Mouse (Mus musculus) liver, embryonic 16.5 days (tissue): ENCODE measurements around the gene Nckap5. TPM values are rescaled to one million over a fixed set of nuclear protein-coding genes. Genes with fewer than 3 reads are reported as not detected.

Experiments
- ATAC-seq: fragments of 200-750 bp; cut with Nextera tagmentation; 2 replicates; pipeline ENCODE4 v1.8.0; 2017; ENCODE audit warnings: low read depth, mild to moderate bottlenecking, moderate number of reproducible peaks, moderate library complexity
- H3K27ac ChIP-seq: fragments of 300-500 bp; sonication (generic); 2 replicates; pipeline ENCODE4 v1.5.1; 2014; ENCODE audit warnings: mild to moderate bottlenecking, low read length
- H3K27me3 ChIP-seq: fragments of 300-500 bp; sonication (generic); 2 replicates; pipeline ENCODE4 v1.6.1; 2014; ENCODE audit warnings: low read depth, low read length, mixed read lengths; ENCODE audit not compliant: control insufficient read depth, insufficient read depth
- H3K36me3 ChIP-seq: fragments of 300-500 bp; sonication (generic); 2 replicates; pipeline ENCODE4 v1.6.1; 2014; ENCODE audit warnings: mild to moderate bottlenecking; ENCODE audit not compliant: control insufficient read depth, insufficient read depth
- H3K4me1 ChIP-seq: fragments of 300-500 bp; sonication (generic); 2 replicates; pipeline ENCODE4 v1.6.1; 2014; ENCODE audit warnings: low read depth, low read length, mixed read lengths; ENCODE audit not compliant: control insufficient read depth
- H3K4me2 ChIP-seq: fragments of 300-500 bp; sonication (generic); 2 replicates; pipeline ENCODE4 v1.6.1; 2014; ENCODE audit warnings: low read depth, low read length, mixed read lengths
- H3K4me3 ChIP-seq: fragments of 300-500 bp; sonication (generic); 2 replicates; pipeline ENCODE4 v1.5.1; 2014; ENCODE audit warnings: low read depth, mild to moderate bottlenecking, low read length
- H3K9ac ChIP-seq: fragments of 300-500 bp; sonication (generic); 2 replicates; pipeline ENCODE4 v1.6.1; 2014; ENCODE audit warnings: low read depth, low read length
- H3K9me3 ChIP-seq: fragments of 300-500 bp; sonication (generic); replicated peaks from 2 replicates; pipeline ENCODE4 v1.6.1; 2016; ENCODE audit warnings: low read length; ENCODE audit not compliant: control insufficient read depth
- WGBS: fragments of 180-500 bp; shearing (Covaris S2); extraction: QIAGEN DNeasy Blood & Tissue Kit; methylation state at CpG from one replicate; pipeline ENCODE4 v1.1.7; 2014; ENCODE audit not compliant: insufficient replicate concordance; 5-methylcytosine and 5-hydroxymethylcytosine counted together
- polyA plus RNA-seq: library from polyadenylated mRNA; unstranded; fragments of >200 nt; fragmentation: Nextera tagmentation; extraction: Ambion mirVana; gene quantifications from 2 replicates; pipeline ENCODE4 v1.2.1, GENCODE M21; 2015

Gene Nckap5
- 1.8 and 1.9 TPM in 2 replicates for polyA plus RNA-seq

DNA sequence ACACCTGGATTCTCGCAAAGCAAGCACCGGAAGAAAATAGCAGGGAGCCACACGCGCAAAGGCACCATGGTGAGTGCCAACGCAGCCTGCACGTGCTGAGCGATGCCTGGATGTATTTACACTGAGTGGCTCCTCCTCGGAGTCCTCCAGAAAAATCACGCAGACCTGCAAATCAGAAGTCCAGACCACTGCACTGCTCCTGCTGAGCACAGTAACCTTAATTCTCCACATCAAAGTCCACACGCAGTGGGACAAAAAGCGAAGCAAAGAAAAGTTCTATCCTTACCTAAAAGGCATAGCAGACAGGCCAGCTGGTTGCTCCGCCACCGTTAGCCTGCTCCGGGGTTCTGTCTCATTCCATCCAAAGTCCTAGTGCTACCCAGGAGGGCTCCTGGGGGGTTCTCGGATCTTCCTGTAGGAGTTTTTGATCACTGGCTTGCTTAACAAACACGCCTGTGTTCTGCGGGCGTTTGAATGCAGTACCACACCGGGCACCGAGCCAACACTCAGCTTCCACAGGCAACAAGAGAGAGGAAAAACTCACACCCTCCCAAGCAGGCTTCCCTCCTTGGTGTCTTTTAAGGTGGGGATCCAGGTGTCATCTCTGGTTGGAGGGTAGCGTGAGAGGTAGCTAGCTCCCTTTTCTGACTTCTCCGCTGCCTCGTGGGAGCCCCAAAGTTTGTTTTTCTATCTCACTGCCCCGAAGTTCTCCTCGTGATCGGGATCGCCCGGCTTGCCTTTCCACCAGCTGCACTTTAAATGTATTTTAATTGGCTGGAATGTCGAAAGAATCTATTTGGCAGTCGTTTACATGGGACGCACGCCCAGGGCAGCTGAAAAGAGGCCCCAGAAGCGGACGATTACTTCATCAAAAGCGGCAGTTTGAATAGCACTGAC is at the start of gene Nckap5:
TSS of gene Nckap5 (minus strand) at position 769 of the 897 bp plus-strand sequence.
- Histone ChIP-seq H3K27me3 (peaks cover 7% of the 10 kb centered on the region), H3K4me1 (no peaks in the 10 kb centered on the region), H3K9me3 (no peaks in the 10 kb centered on the region), H3K9ac (no peak within 1 kb of the TSS), H3K36me3 (no peaks in the 10 kb centered on the region), H3K4me3 (peak within 1 kb of the TSS; percentile 28), H3K4me2 (peak within 1 kb of the TSS; percentile 51), H3K27ac (no peak within 1 kb of the TSS)
- ATAC-seq = peak; percentile 39; the same call in 1 of the 2 replicates
- 8% methylated on average over 35 of the region's 35 CpGs for WGBS

DNA sequence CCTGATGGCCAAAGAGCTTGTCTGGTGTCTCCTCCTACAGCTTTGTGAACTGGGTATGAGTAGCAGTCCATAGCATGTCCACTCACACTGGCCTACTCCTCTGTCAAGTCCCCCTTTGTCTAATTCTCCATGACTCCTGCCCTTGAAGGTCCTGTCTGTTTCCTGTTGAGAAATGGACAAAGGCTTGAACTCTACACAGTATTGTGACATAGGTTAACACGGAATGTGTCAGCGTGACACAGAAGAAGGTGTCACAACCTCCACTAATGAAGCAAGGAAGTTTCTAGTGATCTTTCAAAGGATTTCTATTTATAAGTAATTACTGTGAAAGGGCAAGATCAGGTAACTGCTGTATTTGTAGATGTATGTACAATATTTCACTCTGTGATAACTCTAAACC is 46.9 kb upstream of the Nckap5 start:
- 63% methylated on average over 2 of the region's 2 CpGs for WGBS
- H3K4me2 ChIP-seq = no peak overlapping the region
- no peaks in the 10 kb centered on the region for H3K27me3 ChIP-seq
- no peak for ATAC-seq
- H3K4me1 ChIP-seq = no peaks in the 10 kb centered on the region
- H3K9ac ChIP-seq = no peak overlapping the region
- no peaks in the 10 kb centered on the region for H3K9me3 ChIP-seq
- H3K27ac ChIP-seq = no peak overlapping the region
- H3K36me3 ChIP-seq = no peaks in the 10 kb centered on the region
- no peak overlapping the region for H3K4me3 ChIP-seq

DNA sequence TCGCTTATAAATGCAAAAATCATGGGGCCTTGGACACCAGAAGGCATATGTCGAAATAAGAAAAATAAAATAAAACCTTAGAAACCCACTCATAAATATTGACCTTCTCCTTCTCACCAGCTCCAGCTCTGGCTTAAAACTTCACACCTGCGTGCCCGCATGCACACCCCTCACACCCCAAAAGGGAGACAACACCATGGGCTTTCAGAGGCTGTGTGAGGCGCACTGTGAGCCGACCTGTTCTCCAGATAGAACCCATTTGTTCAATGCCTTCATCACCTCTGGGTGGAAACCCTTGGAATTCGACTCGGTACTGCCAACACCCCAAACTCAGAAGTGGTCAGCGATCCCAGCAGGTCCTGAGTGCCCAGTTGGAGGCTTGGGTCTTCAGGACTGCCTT is 37.8 kb upstream of the Nckap5 start:
- no peak overlapping the region for H3K9ac ChIP-seq

DNA sequence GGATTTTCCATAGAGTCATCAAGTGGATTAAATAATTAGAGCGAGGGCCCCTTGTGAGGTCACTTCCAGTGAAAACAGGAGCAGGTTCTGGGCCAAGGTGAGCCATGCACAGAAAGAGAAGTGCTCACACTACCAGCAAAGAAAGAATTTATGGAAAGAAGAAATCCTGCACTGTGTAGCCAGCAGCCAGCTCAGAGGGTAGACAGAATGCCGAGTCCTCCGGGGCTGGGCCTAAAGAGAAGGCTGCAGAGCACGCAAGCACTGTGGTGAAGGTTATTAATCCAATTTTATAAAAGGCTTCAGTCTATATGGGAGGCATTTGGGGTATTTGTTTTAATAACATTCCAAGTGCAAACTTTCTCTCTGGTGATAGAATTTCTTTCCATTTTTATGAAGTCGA is 37.3 kb upstream of the Nckap5 start:
- no peak overlapping the region for H3K27ac ChIP-seq
- H3K4me2 ChIP-seq = no peak overlapping the region
- H3K9me3 ChIP-seq = no peaks in the 10 kb centered on the region
- ATAC-seq = no peak
- H3K4me3 ChIP-seq = no peak overlapping the region
- no peak overlapping the region for H3K9ac ChIP-seq
- 77% methylated on average over 5 of the region's 5 CpGs for WGBS
- H3K27me3 ChIP-seq = no peaks in the 10 kb centered on the region
- no peaks in the 10 kb centered on the region for H3K4me1 ChIP-seq
- no peaks in the 10 kb centered on the region for H3K36me3 ChIP-seq

More for the DNA sequence above, 37.8 kb upstream of the Nckap5 start:
- Histone ChIP-seq H3K4me2 (no peak overlapping the region), H3K27me3 (no peaks in the 10 kb centered on the region), H3K9me3 (no peaks in the 10 kb centered on the region), H3K4me3 (no peak overlapping the region), H3K36me3 (no peaks in the 10 kb centered on the region), H3K27ac (no peak overlapping the region), H3K4me1 (no peaks in the 10 kb centered on the region)
- 67% methylated on average over 9 of the region's 9 CpGs for WGBS
- no peak for ATAC-seq

DNA sequence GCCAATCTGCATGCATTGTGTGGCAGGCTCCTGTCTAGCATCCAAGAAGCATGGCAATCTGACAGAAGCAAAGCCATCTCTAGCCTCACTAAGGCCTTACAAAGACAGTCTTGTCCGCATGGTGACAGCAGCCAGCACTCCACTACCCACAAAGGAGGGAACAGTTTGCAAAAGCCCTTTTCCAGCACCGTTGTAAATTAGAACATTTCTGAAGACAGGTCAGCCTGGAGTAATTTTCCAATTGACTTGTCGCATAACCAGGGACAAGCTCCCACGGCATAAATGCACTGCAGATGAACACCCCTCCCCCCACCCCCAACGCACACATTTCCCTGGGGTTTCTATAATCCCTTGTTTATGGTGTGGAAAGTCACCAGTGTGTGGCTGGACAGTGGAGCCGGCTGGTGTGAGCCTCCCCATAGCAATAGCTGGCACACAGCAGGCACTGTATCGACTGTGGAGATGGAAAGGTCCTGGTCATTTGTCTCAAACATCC is 35.0 kb upstream of the Nckap5 start:
- no peaks in the 10 kb centered on the region for H3K27me3 ChIP-seq
- no peaks in the 10 kb centered on the region for H3K4me1 ChIP-seq
- H3K9me3 ChIP-seq = no peaks in the 10 kb centered on the region
- no peak overlapping the region for H3K4me3 ChIP-seq
- H3K4me2 ChIP-seq = no peak overlapping the region
- 66% methylated on average over 7 of the region's 7 CpGs for WGBS
- H3K9ac ChIP-seq = no peak overlapping the region
- ATAC-seq = no peak
- no peaks in the 10 kb centered on the region for H3K36me3 ChIP-seq
- H3K27ac ChIP-seq = no peak overlapping the region

DNA sequence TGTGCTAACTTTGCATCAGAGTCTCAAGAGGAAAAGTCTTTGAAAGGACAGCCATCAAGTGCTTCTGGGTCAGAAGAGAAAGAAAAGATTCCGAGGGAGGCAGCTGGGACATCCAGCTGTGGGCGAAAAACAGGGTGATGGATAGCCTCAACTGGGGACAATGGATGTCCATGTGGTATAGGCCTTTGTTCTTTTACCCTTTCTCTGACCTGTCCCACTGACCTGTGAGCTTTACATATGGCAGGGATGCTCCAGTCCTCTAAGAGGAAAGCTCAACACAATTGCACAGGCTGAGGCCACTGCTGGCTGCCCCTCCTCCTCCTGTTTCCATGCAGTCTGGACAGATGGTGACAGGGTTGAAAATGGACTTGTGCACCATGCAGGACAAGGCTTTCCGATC is 31.2 kb upstream of the Nckap5 start:
- no peaks in the 10 kb centered on the region for H3K36me3 ChIP-seq
- no peak overlapping the region for H3K9ac ChIP-seq
- no peaks in the 10 kb centered on the region for H3K27me3 ChIP-seq
- H3K4me2 ChIP-seq = no peak overlapping the region
- no peak for ATAC-seq
- H3K27ac ChIP-seq = no peak overlapping the region
- WGBS = 47% methylated on average over 3 of the region's 3 CpGs
- H3K4me1 ChIP-seq = no peaks in the 10 kb centered on the region
- H3K9me3 ChIP-seq = no peaks in the 10 kb centered on the region
- no peak overlapping the region for H3K4me3 ChIP-seq

DNA sequence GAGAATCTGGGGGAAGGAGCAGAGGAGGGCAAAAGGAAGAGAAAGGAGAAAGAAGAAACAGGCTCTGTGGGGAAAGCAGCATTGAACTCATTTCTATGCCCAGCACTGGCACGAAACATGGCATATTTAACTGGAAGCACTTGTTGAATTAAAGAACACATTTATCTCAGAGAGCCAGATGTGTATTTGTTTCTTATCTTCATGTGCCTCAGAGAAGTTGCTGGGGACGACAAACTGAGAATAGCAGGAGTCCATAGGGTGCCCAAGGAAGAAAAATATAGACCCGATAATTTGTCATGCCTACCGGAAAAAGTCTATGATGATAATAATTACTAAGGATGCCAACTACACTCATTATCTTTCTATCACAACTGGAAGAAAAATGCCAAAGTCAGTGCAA is 29.9 kb upstream of the Nckap5 start:
- H3K36me3 ChIP-seq = no peaks in the 10 kb centered on the region
- ATAC-seq = no peak
- 46% methylated on average over 4 of the region's 4 CpGs for WGBS

DNA sequence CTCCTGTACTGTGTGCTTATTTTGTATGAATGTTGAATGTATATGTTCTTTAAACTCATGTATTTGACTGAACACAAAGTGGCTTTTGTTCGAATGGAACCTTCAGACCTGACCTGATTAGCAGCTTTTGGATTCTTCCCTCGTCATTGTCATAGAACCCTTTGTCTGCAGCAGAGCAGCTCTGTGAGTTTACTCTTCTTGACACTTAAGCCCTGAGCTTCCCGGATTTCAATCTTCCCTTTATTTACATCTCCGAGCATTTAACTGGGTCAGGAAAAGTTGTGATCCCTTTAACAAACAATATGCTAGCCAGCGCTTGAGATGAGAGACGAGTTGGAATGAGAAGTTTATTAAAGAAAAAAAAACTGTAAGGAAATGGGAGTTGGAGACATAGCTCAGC is 18.9 kb upstream of the Nckap5 start:
- Histone ChIP-seq H3K9me3 (no peaks in the 10 kb centered on the region), H3K4me3 (no peak overlapping the region), H3K9ac (no peak overlapping the region), H3K4me2 (no peak overlapping the region), H3K36me3 (no peaks in the 10 kb centered on the region), H3K27ac (no peak overlapping the region), H3K4me1 (no peaks in the 10 kb centered on the region), H3K27me3 (no peaks in the 10 kb centered on the region)
- no peak for ATAC-seq
- WGBS = 48% methylated on average over 6 of the region's 6 CpGs

More for the DNA sequence above, 29.9 kb upstream of the Nckap5 start:
- no peak overlapping the region for H3K4me3 ChIP-seq
- no peak overlapping the region for H3K27ac ChIP-seq
- no peaks in the 10 kb centered on the region for H3K27me3 ChIP-seq
- no peak overlapping the region for H3K4me2 ChIP-seq
- no peaks in the 10 kb centered on the region for H3K4me1 ChIP-seq
- H3K9ac ChIP-seq = no peak overlapping the region
- H3K9me3 ChIP-seq = no peaks in the 10 kb centered on the region

DNA sequence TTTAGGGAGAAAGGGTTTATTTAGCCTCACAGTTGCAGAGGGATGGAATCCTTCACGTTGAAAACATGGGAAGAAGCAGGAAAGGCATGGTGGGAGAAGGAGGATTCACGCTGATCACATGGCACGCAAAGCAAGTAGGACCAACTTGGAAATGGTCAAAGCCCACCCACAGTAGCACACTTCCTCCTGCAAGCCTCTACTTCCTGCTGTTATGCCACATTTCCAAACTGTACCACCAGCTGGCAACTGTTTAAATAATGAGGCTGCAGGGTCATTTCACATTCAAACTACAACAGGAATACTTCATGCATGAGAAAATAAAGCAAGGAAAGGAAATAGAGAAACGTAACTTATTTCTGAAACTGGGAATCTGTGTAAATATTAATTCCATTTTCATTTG is 15.7 kb upstream of the Nckap5 start:
- Histone ChIP-seq H3K36me3 (no peaks in the 10 kb centered on the region), H3K4me1 (no peaks in the 10 kb centered on the region), H3K27ac (no peak overlapping the region), H3K4me3 (no peak overlapping the region), H3K9ac (no peak overlapping the region), H3K9me3 (no peaks in the 10 kb centered on the region), H3K4me2 (no peak overlapping the region), H3K27me3 (no peaks in the 10 kb centered on the region)
- WGBS = 43% methylated on average over 4 of the region's 4 CpGs
- no peak for ATAC-seq
